Mouse (Mus musculus) forebrain, embryonic 14.5 days (tissue): Measurements from ENCODE around the gene Myom1. TPM values are rescaled to one million over a fixed set of nuclear protein-coding genes. Genes with fewer than 3 reads are reported as not detected.
"Not testable (repeated sequence)": the region's sequence is repeated elsewhere in the genome, so short reads cannot be mapped to it uniquely, and the experiment has no call there.

Experiments used
- ATAC-seq: fragments of 200-750 bp; cut with Nextera tagmentation; 2 replicates; pipeline ENCODE4 v1.8.0; 2017; ENCODE audit warnings: mild to moderate bottlenecking, moderate library complexity
- DNase-seq: peaks from one replicate; pipeline ENCODE4 v3.0.0-alpha.2; 2015; ENCODE audit warnings: low spot score
- H3K27ac ChIP-seq: fragments of 300-500 bp; sonication (generic); 2 replicates; pipeline ENCODE4 v1.5.1; 2014; ENCODE audit warnings: low read depth, mild to moderate bottlenecking, control low read depth, low read length, moderate library complexity
- H3K27me3 ChIP-seq: fragments of 300-500 bp; sonication (generic); replicated peaks from 2 replicates; pipeline ENCODE4 v1.6.1; 2014; ENCODE audit warnings: low read length, control low read depth, mixed read lengths; ENCODE audit not compliant: control insufficient read depth, insufficient read depth
- H3K36me3 ChIP-seq: fragments of 300-500 bp; sonication (generic); 2 replicates; pipeline ENCODE4 v1.6.1; 2014; ENCODE audit warnings: low read length, control low read depth; ENCODE audit not compliant: control insufficient read depth, insufficient read depth
- H3K4me1 ChIP-seq: fragments of 300-500 bp; sonication (generic); 2 replicates; pipeline ENCODE4 v1.6.1; 2014; ENCODE audit warnings: antibody characterized with exemption, low read length, control low read depth; ENCODE audit not compliant: control insufficient read depth, insufficient read depth
- H3K4me2 ChIP-seq: fragments of 300-500 bp; sonication (generic); 2 replicates; pipeline ENCODE4 v1.6.1; 2014; ENCODE audit warnings: mild to moderate bottlenecking, control low read depth, low read length
- H3K4me3 ChIP-seq: fragments of 300-500 bp; sonication (generic); 2 replicates; pipeline ENCODE4 v1.5.1; 2014; ENCODE audit warnings: low read depth, low read length, control low read depth
- H3K9ac ChIP-seq: fragments of 300-500 bp; sonication (generic); 2 replicates; pipeline ENCODE4 v1.6.1; 2014; ENCODE audit warnings: mild to moderate bottlenecking, low read length, control low read depth, moderate library complexity
- H3K9me3 ChIP-seq: fragments of 300-500 bp; sonication (generic); replicated peaks from 2 replicates; pipeline ENCODE4 v1.6.1; 2016; ENCODE audit warnings: low read length, control low read depth, mixed read lengths; ENCODE audit not compliant: control insufficient read depth
- WGBS: fragments of 180-500 bp; shearing (Covaris S2); extraction: QIAGEN DNeasy Blood & Tissue Kit; methylation state at CpG from one replicate; pipeline ENCODE4 v1.1.7; 2014; 5-methylcytosine and 5-hydroxymethylcytosine counted together
- polyA plus RNA-seq: library from polyadenylated mRNA; unstranded; fragments of >200 nt; fragmentation: Nextera tagmentation; extraction: Ambion mirVana; gene quantifications from 2 replicates; pipeline ENCODE4 v1.2.1, GENCODE M21; 2014

The Myom1 gene
- polyA plus RNA-seq: 0.82 and 1.0 TPM in 2 replicates

GRCm38 (mm10) chr17:71002081-71002743 lies at the start of gene Myom1:
Gene Myom1 (plus strand): TSS chr17:71002633.
- Histone ChIP-seq H3K9ac (peak within 1 kb of the TSS; percentile 79), H3K27me3 (no peaks in the 10 kb centered on the region), H3K4me3 (peak within 1 kb of the TSS; percentile 88), H3K36me3 (no peaks in the 10 kb centered on the region), H3K9me3 (no peaks in the 10 kb centered on the region), H3K27ac (peak within 1 kb of the TSS; percentile 95), H3K4me1 (0 out of 2 replicates have a peak, but pooled peaks cover 3% of the 10 kb centered on the region), H3K4me2 (peak within 1 kb of the TSS; percentile 74)
- DNase-seq (peak; percentile 97), ATAC-seq (peak; percentile 96)
- under 1% methylated on average over 57 of the region's 65 CpGs for WGBS

DNA sequence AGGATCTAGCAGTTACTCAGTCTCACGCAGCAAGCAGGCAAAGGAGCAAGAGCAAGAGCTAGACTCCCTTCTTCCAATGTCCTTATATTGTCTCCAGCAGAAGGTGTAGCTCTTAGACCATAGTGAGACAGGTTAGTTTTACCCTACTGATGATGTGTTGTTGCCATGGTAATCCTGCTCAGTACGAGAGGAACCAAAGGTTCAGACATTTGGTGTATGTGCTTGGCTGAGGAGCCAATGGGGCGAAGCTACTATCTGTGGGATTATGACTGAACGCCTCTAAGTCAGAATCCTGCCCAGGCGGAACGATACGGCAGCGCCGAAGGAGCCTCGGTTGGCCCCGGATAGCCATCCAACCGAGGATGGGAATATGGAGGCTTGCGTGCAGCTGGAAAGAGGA lies 38.9 kb upstream of the Myom1 start:
- 83% methylated on average over 13 of the region's 13 CpGs for WGBS

GRCm38 (mm10) chr17:70965281-70965680 lies 37.2 kb upstream of the Myom1 start:
- ATAC-seq (no peak), DNase-seq (no peak)
- 88% methylated on average over 2 of the region's 2 CpGs for WGBS

More for the DNA sequence above, 38.9 kb upstream of the Myom1 start:
- H3K4me3 ChIP-seq, H3K27ac ChIP-seq, H3K36me3 ChIP-seq, H3K4me2 ChIP-seq, H3K9me3 ChIP-seq, H3K27me3 ChIP-seq, H3K9ac ChIP-seq, H3K4me1 ChIP-seq: not testable (repeated sequence)
- peak; percentile 100 for ATAC-seq
- peak; percentile 20 for DNase-seq

GRCm38 (mm10) chr17:70966126-70966525 lies 36.3 kb upstream of the Myom1 start:
- Histone ChIP-seq H3K27ac (no peak overlapping the region), H3K4me2 (no peak overlapping the region), H3K27me3 (no peaks in the 10 kb centered on the region), H3K9me3 (no peaks in the 10 kb centered on the region), H3K9ac (no peak overlapping the region), H3K4me3 (no peak overlapping the region), H3K4me1 (no peaks in the 10 kb centered on the region), H3K36me3 (no peaks in the 10 kb centered on the region)
- DNase-seq (no peak), ATAC-seq (no peak)
- 93% methylated on average over 7 of the region's 7 CpGs for WGBS

More at GRCm38 (mm10) chr17:70965281-70965680, 37.2 kb upstream of the Myom1 start:
- H3K4me1 ChIP-seq: no peaks in the 10 kb centered on the region
- H3K4me3 ChIP-seq: no peak overlapping the region
- H3K27ac ChIP-seq: no peak overlapping the region
- no peaks in the 10 kb centered on the region for H3K27me3 ChIP-seq
- H3K4me2 ChIP-seq: no peak overlapping the region
- H3K9ac ChIP-seq: no peak overlapping the region
- no peaks in the 10 kb centered on the region for H3K36me3 ChIP-seq
- H3K9me3 ChIP-seq: no peaks in the 10 kb centered on the region

GRCm38 (mm10) chr17:70967191-70967590 lies 35.2 kb upstream of the Myom1 start:
- Histone ChIP-seq H3K9me3 (no peaks in the 10 kb centered on the region), H3K9ac (no peak overlapping the region), H3K27me3 (no peaks in the 10 kb centered on the region), H3K4me2 (no peak overlapping the region), H3K36me3 (no peaks in the 10 kb centered on the region), H3K4me3 (no peak overlapping the region), H3K27ac (no peak overlapping the region), H3K4me1 (no peaks in the 10 kb centered on the region)
- no peak for ATAC-seq
- DNase-seq: peak; percentile 10
- 20% methylated on average over 9 of the region's 9 CpGs for WGBS

DNA sequence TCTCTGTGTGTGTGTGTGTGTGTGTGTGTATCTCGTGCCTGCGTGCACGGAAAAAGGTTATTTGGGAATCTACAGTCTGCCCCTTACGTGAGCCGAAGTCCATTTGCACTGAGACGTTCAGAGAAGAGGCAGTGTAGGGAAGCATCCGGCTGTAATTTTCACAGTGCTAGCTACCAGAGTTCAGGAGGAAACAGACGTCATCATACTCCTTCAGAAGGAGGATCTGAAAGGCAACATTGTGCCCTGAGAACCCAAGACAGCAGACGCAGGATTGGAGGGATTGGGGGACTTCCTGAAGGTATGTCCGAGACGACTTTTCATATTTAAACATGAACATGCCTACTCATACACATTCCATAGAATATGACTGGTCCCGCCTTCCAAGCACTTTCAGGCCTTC lies 34.8 kb upstream of the Myom1 start:
- 61% methylated on average over 12 of the region's 12 CpGs for WGBS
- ATAC-seq: no peak
- no peak for DNase-seq

GRCm38 (mm10) chr17:70968606-70969191 lies 33.7 kb upstream of the Myom1 start:
- no peaks in the 10 kb centered on the region for H3K27me3 ChIP-seq
- no peaks in the 10 kb centered on the region for H3K9me3 ChIP-seq
- no peaks in the 10 kb centered on the region for H3K4me1 ChIP-seq
- H3K9ac ChIP-seq: no peak overlapping the region
- ATAC-seq: peak; percentile 60
- peak; percentile 88 for DNase-seq
- H3K4me3 ChIP-seq: no peak overlapping the region
- peaks cover 7% of the 10 kb centered on the region for H3K36me3 ChIP-seq
- H3K27ac ChIP-seq: no peak overlapping the region
- H3K4me2 ChIP-seq: no peak overlapping the region
- WGBS: 30% methylated on average over 8 of the region's 8 CpGs

More for the DNA sequence above, 34.8 kb upstream of the Myom1 start:
- Histone ChIP-seq H3K27ac (no peak overlapping the region), H3K4me2 (no peak overlapping the region), H3K9me3 (no peaks in the 10 kb centered on the region), H3K9ac (no peak overlapping the region), H3K27me3 (no peaks in the 10 kb centered on the region), H3K4me3 (no peak overlapping the region), H3K4me1 (no peaks in the 10 kb centered on the region), H3K36me3 (no peaks in the 10 kb centered on the region)

GRCm38 (mm10) chr17:70971206-70971605 lies 31.2 kb upstream of the Myom1 start:
- Histone ChIP-seq H3K4me1 (no peaks in the 10 kb centered on the region), H3K9me3 (no peaks in the 10 kb centered on the region), H3K9ac (no peak overlapping the region), H3K27me3 (no peaks in the 10 kb centered on the region), H3K4me3 (no peak overlapping the region), H3K36me3 (peaks cover 32% of the 10 kb centered on the region), H3K27ac (no peak overlapping the region), H3K4me2 (no peak overlapping the region)
- ATAC-seq (no peak), DNase-seq (peak; percentile 36)
- WGBS: 48% methylated on average over 11 of the region's 11 CpGs

DNA sequence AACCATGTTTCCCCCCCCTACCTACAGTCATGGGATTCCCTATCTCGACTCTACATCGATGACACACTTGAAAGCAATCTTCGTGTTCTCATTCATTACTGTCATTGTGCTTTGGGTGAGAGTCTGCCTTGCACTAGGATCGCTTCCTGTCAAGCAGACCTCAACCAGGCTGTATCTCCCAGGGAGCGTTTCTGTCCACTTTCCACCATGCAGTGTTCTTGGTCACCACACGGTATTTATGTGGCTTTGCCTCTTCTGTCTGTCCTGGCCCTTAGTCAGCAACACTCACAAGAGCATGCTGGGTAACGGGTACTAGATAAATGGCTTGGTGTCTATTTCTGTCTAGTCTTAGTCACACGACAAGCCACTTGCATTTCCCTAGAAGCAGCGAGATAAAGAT lies 29.0 kb upstream of the Myom1 start:
- ATAC-seq (no peak), DNase-seq (no peak)
- no peaks in the 10 kb centered on the region for H3K4me1 ChIP-seq
- H3K4me3 ChIP-seq: no peak overlapping the region
- no peak overlapping the region for H3K4me2 ChIP-seq
- no peaks in the 10 kb centered on the region for H3K9me3 ChIP-seq
- no peak overlapping the region for H3K9ac ChIP-seq
- H3K36me3 ChIP-seq: peaks cover 40% of the 10 kb centered on the region
- H3K27me3 ChIP-seq: no peaks in the 10 kb centered on the region
- H3K27ac ChIP-seq: no peak overlapping the region
- WGBS: 94% methylated on average over 9 of the region's 9 CpGs
